Mouse (Mus musculus): ENCODE results near the gene Kif5c.

The Kif5c gene

GRCm38 (mm10) chr2:49672501-49672874 lies 53.4 kb downstream of the Kif5c start:
- no peak for DNase-seq

- DNase-seq, result no peak
These were observed 56.9 kb downstream of the Kif5c start for GRCm38 (mm10) chr2:49676020-49676419.

- no peak for DNase-seq
These were observed 59.3 kb downstream of the Kif5c start for GRCm38 (mm10) chr2:49678386-49678785.

GRCm38 (mm10) chr2:49679135-49679964 lies 60.3 kb downstream of the Kif5c start:
- no peak for DNase-seq

- no peak for DNase-seq
These were observed 63.7 kb downstream of the Kif5c start for GRCm38 (mm10) chr2:49682754-49683153.

- no peak for DNase-seq
These were observed 65.7 kb downstream of the Kif5c start for GRCm38 (mm10) chr2:49684808-49685207.

- no peak for DNase-seq
These were observed 71.3 kb downstream of the Kif5c start for GRCm38 (mm10) chr2:49690421-49690826.

- no peak for DNase-seq
These were observed 72.3 kb downstream of the Kif5c start for GRCm38 (mm10) chr2:49691441-49691840.

- no peak for DNase-seq
These were observed 75.6 kb downstream of the Kif5c start for GRCm38 (mm10) chr2:49694727-49695126.

GRCm38 (mm10) chr2:49695461-49695860 lies 76.4 kb downstream of the Kif5c start:
- no peak for DNase-seq

GRCm38 (mm10) chr2:49698851-49699250 lies 79.8 kb downstream of the Kif5c start:
- DNase-seq, result no peak

- DNase-seq, result no peak
These were observed 81.3 kb downstream of the Kif5c start for GRCm38 (mm10) chr2:49700176-49700971.

- no peak for DNase-seq
These were observed 91.1 kb downstream of the Kif5c start for GRCm38 (mm10) chr2:49710223-49710622.

- DNase-seq, result no peak
These were observed 92.6 kb downstream of the Kif5c start for GRCm38 (mm10) chr2:49711693-49712092.

- no peak for DNase-seq
These were observed 93.3 kb downstream of the Kif5c start for GRCm38 (mm10) chr2:49712336-49712887.

GRCm38 (mm10) chr2:49716490-49716889 lies 97.4 kb downstream of the Kif5c start:
- DNase-seq, result no peak

- DNase-seq, result no peak
These were observed 98.5 kb downstream of the Kif5c start for GRCm38 (mm10) chr2:49717437-49718116.

GRCm38 (mm10) chr2:49718492-49718891 lies 99.4 kb downstream of the Kif5c start:
- DNase-seq, result no peak

- no peak for DNase-seq
These were observed 100.1 kb downstream of the Kif5c start for GRCm38 (mm10) chr2:49718935-49719850.

GRCm38 (mm10) chr2:49719854-49720253 lies 100.8 kb downstream of the Kif5c start:
- DNase-seq, result no peak

- DNase-seq, result no peak
These were observed 101.2 kb downstream of the Kif5c start for GRCm38 (mm10) chr2:49720343-49720742.

- DNase-seq, result no peak
These were observed 103.2 kb downstream of the Kif5c start for GRCm38 (mm10) chr2:49722331-49722730.

All from kidney, adult 8-10 months (tissue).